In genomic region chr7:117566115-117566514, GRCm38 (mm10) we compare ENCODE assay signal across 11 mouse cellular contexts.
DNase-seq lines count a peak whose midpoint lies in the region; ATAC-seq and TF ChIP-seq lines count a peak whose summit lies in the region.
"Had no signal": no experiment of that assay in that cellular context is flagged by ENCODE, and none has a peak within 500 bp of the region (broad histone marks: within the 10 kb centered on the region; RNA-seq: fewer than 3 reads in every experiment).

No protein-coding gene starts in this region.

- no peak overlapping the region for H3K27ac ChIP-seq in forebrain, embryonic 14.5 days (ENCODE audit: low read depth, low read length)
- H3K27ac ChIP-seq in forebrain, embryonic 15.5 days (replicated peaks), result no peak overlapping the region
- H3K27ac ChIP-seq in lung, embryonic 14.5 days (ENCODE audit: low read depth), result no peak overlapping the region

- DNase-seq in forebrain, embryonic 14.5 days (ENCODE audit: low spot score), result peak; percentile 55
- DNase-seq in lung, embryonic 14.5 days, result no peak
- DNase-seq in lung, adult 18-20 months, result no peak
- peak; percentile 13 for DNase-seq in ES-CJ7 (ENCODE audit: low read depth, low spot score)
- no peak for DNase-seq in ovary, adult 18-20 months (ENCODE audit: low spot score)
- DNase-seq in ovary, postnatal 10 days (ENCODE audit: low spot score), result no peak
- DNase-seq: cerebellum, adult 8-10 months; heart, adult 18-20 months had no signal

- H3K36me3 ChIP-seq in forebrain, embryonic 14.5 days (ENCODE audit: control insufficient read depth, insufficient read depth, low read length), result no peaks in the 10 kb centered on the region
- H3K36me3 ChIP-seq in forebrain, embryonic 15.5 days, result no peaks in the 10 kb centered on the region
- H3K36me3 ChIP-seq in lung, embryonic 14.5 days (ENCODE audit: insufficient read depth), result no peaks in the 10 kb centered on the region

- 79% methylated on average over 2 of the region's 2 CpGs for whole genome bisulfite sequencing in forebrain, embryonic 14.5 days
- WGBS in forebrain, embryonic 15.5 days, result 74% methylated on average over 2 of the region's 2 CpGs
- 67% methylated on average over 2 of the region's 2 CpGs for WGBS in lung, embryonic 14.5 days

- no peak overlapping the region for H3K4me2 ChIP-seq in forebrain, embryonic 14.5 days (ENCODE audit: low read length)
- no peak overlapping the region for H3K4me2 ChIP-seq in forebrain, embryonic 15.5 days (replicated peaks)
- H3K4me2 ChIP-seq in lung, embryonic 14.5 days, result no peak overlapping the region

- H3K9me3 ChIP-seq in forebrain, embryonic 14.5 days (replicated peaks; ENCODE audit: control insufficient read depth, low read length), result no peaks in the 10 kb centered on the region
- no peaks in the 10 kb centered on the region for H3K9me3 ChIP-seq in forebrain, embryonic 15.5 days
- H3K9me3 ChIP-seq in lung, embryonic 14.5 days (ENCODE audit: low read depth, low read length), result no peaks in the 10 kb centered on the region
- H3K9me3 ChIP-seq: megakaryocyte, embryonic 14.5 days had no signal

- H3K4me1 ChIP-seq in forebrain, embryonic 14.5 days (ENCODE audit: control insufficient read depth, insufficient read depth, low read length), result 0 out of 2 replicates have a peak, but pooled peaks cover 3% of the 10 kb centered on the region
- H3K4me1 ChIP-seq in forebrain, embryonic 15.5 days, result peaks cover 8% of the 10 kb centered on the region; the same call in 1 of the 2 replicates
- H3K4me1 ChIP-seq in lung, embryonic 14.5 days (ENCODE audit: insufficient read depth), result no peaks in the 10 kb centered on the region
- H3K4me1 ChIP-seq: megakaryocyte, embryonic 14.5 days had no signal

- no peak overlapping the region for H3K4me3 ChIP-seq in forebrain, embryonic 14.5 days (ENCODE audit: low read depth, low read length)
- no peak overlapping the region for H3K4me3 ChIP-seq in forebrain, embryonic 15.5 days
- H3K4me3 ChIP-seq in lung, embryonic 14.5 days (ENCODE audit: low read depth, low read length), result no peak overlapping the region
- H3K4me3 ChIP-seq: megakaryocyte, embryonic 14.5 days had no signal

- peak; percentile 21; the same call in 1 of the 2 replicates for TF ChIP-seq CTCF in lung, embryonic 14.5 days (IDR thresholded peaks at IDR 0.05; ENCODE audit: low read depth)

- H3K9ac ChIP-seq in forebrain, embryonic 14.5 days (ENCODE audit: low read length), result no peak overlapping the region
- H3K9ac ChIP-seq in forebrain, embryonic 15.5 days (replicated peaks), result no peak overlapping the region
- no peak overlapping the region for H3K9ac ChIP-seq in lung, embryonic 14.5 days

- no peaks in the 10 kb centered on the region for H3K27me3 ChIP-seq in forebrain, embryonic 14.5 days (replicated peaks; ENCODE audit: control insufficient read depth, insufficient read depth, low read length)
- no peaks in the 10 kb centered on the region for H3K27me3 ChIP-seq in forebrain, embryonic 15.5 days
- H3K27me3 ChIP-seq in lung, embryonic 14.5 days (ENCODE audit: insufficient read depth, low read length), result no peaks in the 10 kb centered on the region
- H3K27me3 ChIP-seq: megakaryocyte, embryonic 14.5 days had no signal

- peak; percentile 37; the same call in 1 of the 2 replicates for ATAC-seq in forebrain, embryonic 14.5 days
- ATAC-seq in forebrain, embryonic 15.5 days (replicated peaks), result no peak
- no peak for ATAC-seq in lung, embryonic 14.5 days (ENCODE audit: insufficient read depth)
- ATAC-seq in megakaryocyte-erythroid progenitor cell, adult 5-6 weeks (replicated peaks; ENCODE audit: low FRiP score, low TSS enrichment, poor library complexity, severe bottlenecking), result peak; percentile 58

Comparison
In these comparisons a context has a peak if more than half of its experiments do, and no peak if none do; other contexts are left out.
1. ATAC-seq: peak in forebrain, embryonic 14.5 days (single experiment) and megakaryocyte-erythroid progenitor cell, adult 5-6 weeks (single experiment); none in forebrain, embryonic 15.5 days (single experiment) and lung, embryonic 14.5 days (single experiment).
2. DNase-seq: peak in forebrain, embryonic 14.5 days (single experiment) and ES-CJ7 (single experiment); none in lung, embryonic 14.5 days (single experiment), lung, adult 18-20 months (0 of 2), ovary, adult 18-20 months (single experiment) and ovary, postnatal 10 days (single experiment).